Mouse (Mus musculus): Measurements from ENCODE around the gene Gm973. TPM values are rescaled to one million over a fixed set of nuclear protein-coding genes. Genes with fewer than 3 reads are reported as not detected.

Gm973 gene
- polyA plus RNA-seq, 1 experiment from 2014 or later = 0.42 TPM

- ATAC-seq (replicated peaks; ENCODE audit: low FRiP score, low TSS enrichment, low read depth) = no peak
- WGBS = 77% methylated on average over 8 of the region's 8 CpGs
- no peak overlapping the region for H3K4me3 ChIP-seq (ENCODE audit: low read depth, low read length)
Measured at GRCm38 (mm10) chr1:59543911-59544310, 27.8 kb downstream of the Gm973 start.

GRCm38 (mm10) chr1:59548486-59548885, 32.4 kb downstream of the Gm973 start:
- Histone ChIP-seq H3K9me3 (ENCODE audit: control insufficient read depth, low read length) (no peaks in the 10 kb centered on the region), H3K4me1 (replicated peaks; ENCODE audit: control insufficient read depth, insufficient read depth, low read length) (peaks cover 10% of the 10 kb centered on the region; the same call in 1 of the 2 replicates), H3K4me3 (ENCODE audit: low read depth, low read length) (no peak overlapping the region), H3K9ac (ENCODE audit: low read length) (no peak overlapping the region), H3K4me2 (ENCODE audit: low read length) (no peak overlapping the region), H3K36me3 (ENCODE audit: control insufficient read depth, insufficient read depth, low read length) (no peaks in the 10 kb centered on the region), H3K27ac (ENCODE audit: low read depth) (no peak overlapping the region), H3K27me3 (replicated peaks; ENCODE audit: control insufficient read depth, insufficient read depth, low read length) (no peaks in the 10 kb centered on the region)
- WGBS = 88% methylated on average over 5 of the region's 5 CpGs
- ATAC-seq (replicated peaks; ENCODE audit: low FRiP score, low TSS enrichment, low read depth) = no peak
- DNase-seq (ENCODE audit: low spot score) = no peak

More at GRCm38 (mm10) chr1:59543911-59544310, 27.8 kb downstream of the Gm973 start:
- Histone ChIP-seq H3K4me2 (ENCODE audit: low read length) (no peak overlapping the region), H3K4me1 (replicated peaks; ENCODE audit: control insufficient read depth, insufficient read depth, low read length) (no peaks in the 10 kb centered on the region; the same call in 1 of the 2 replicates), H3K9ac (ENCODE audit: low read length) (no peak overlapping the region), H3K27me3 (replicated peaks; ENCODE audit: control insufficient read depth, insufficient read depth, low read length) (no peaks in the 10 kb centered on the region), H3K36me3 (ENCODE audit: control insufficient read depth, insufficient read depth, low read length) (no peaks in the 10 kb centered on the region), H3K27ac (ENCODE audit: low read depth) (no peak overlapping the region), H3K9me3 (ENCODE audit: control insufficient read depth, low read length) (no peaks in the 10 kb centered on the region)
- no peak for DNase-seq (ENCODE audit: low spot score)

- no peak overlapping the region for H3K27ac ChIP-seq (ENCODE audit: low read depth)
- no peaks in the 10 kb centered on the region for H3K36me3 ChIP-seq (ENCODE audit: control insufficient read depth, insufficient read depth, low read length)
- H3K4me2 ChIP-seq (ENCODE audit: low read length) = no peak overlapping the region
- no peak overlapping the region for H3K9ac ChIP-seq (ENCODE audit: low read length)
- ATAC-seq (replicated peaks; ENCODE audit: low FRiP score, low TSS enrichment, low read depth) (no peak), DNase-seq (ENCODE audit: low spot score) (no peak)
- WGBS = 71% methylated on average over 7 of the region's 7 CpGs
- peaks cover 10% of the 10 kb centered on the region; the same call in 1 of the 2 replicates for H3K4me1 ChIP-seq (replicated peaks; ENCODE audit: control insufficient read depth, insufficient read depth, low read length)
- H3K27me3 ChIP-seq (replicated peaks; ENCODE audit: control insufficient read depth, insufficient read depth, low read length) = no peaks in the 10 kb centered on the region
- H3K4me3 ChIP-seq (ENCODE audit: low read depth, low read length) = no peak overlapping the region
- no peaks in the 10 kb centered on the region for H3K9me3 ChIP-seq (ENCODE audit: control insufficient read depth, low read length)
Measured at GRCm38 (mm10) chr1:59549036-59549675, 33.1 kb downstream of the Gm973 start.

- no peaks in the 10 kb centered on the region for H3K27me3 ChIP-seq (replicated peaks; ENCODE audit: control insufficient read depth, insufficient read depth, low read length)
- no peaks in the 10 kb centered on the region for H3K9me3 ChIP-seq (ENCODE audit: control insufficient read depth, low read length)
- 42% methylated on average over 6 of the region's 6 CpGs for WGBS
- no peak overlapping the region for H3K9ac ChIP-seq (ENCODE audit: low read length)
- no peaks in the 10 kb centered on the region for H3K36me3 ChIP-seq (ENCODE audit: control insufficient read depth, insufficient read depth, low read length)
- peaks cover 10% of the 10 kb centered on the region; the same call in 1 of the 2 replicates for H3K4me1 ChIP-seq (replicated peaks; ENCODE audit: control insufficient read depth, insufficient read depth, low read length)
- ATAC-seq (replicated peaks; ENCODE audit: low FRiP score, low TSS enrichment, low read depth) = no peak; the same call in 1 of the 2 replicates
- H3K4me3 ChIP-seq (ENCODE audit: low read depth, low read length) = no peak overlapping the region
- H3K27ac ChIP-seq (ENCODE audit: low read depth) = 0 out of 2 replicates have a peak overlapping the region, but pooled peaks have one; percentile 16
- DNase-seq (ENCODE audit: low spot score) = no peak
- H3K4me2 ChIP-seq (ENCODE audit: low read length) = no peak overlapping the region
Measured at GRCm38 (mm10) chr1:59550227-59550626, 34.2 kb downstream of the Gm973 start.

- no peak overlapping the region for H3K4me2 ChIP-seq (ENCODE audit: low read length)
- H3K36me3 ChIP-seq (ENCODE audit: control insufficient read depth, insufficient read depth, low read length) = no peaks in the 10 kb centered on the region
- DNase-seq (ENCODE audit: low spot score) = no peak
- H3K4me1 ChIP-seq (replicated peaks; ENCODE audit: control insufficient read depth, insufficient read depth, low read length) = peaks cover 10% of the 10 kb centered on the region; the same call in 1 of the 2 replicates
- no peaks in the 10 kb centered on the region for H3K27me3 ChIP-seq (replicated peaks; ENCODE audit: control insufficient read depth, insufficient read depth, low read length)
- H3K9me3 ChIP-seq (ENCODE audit: control insufficient read depth, low read length) = no peaks in the 10 kb centered on the region
- no peak overlapping the region for H3K4me3 ChIP-seq (ENCODE audit: low read depth, low read length)
- 62% methylated on average over 11 of the region's 11 CpGs for WGBS
- no peak for ATAC-seq (replicated peaks; ENCODE audit: low FRiP score, low TSS enrichment, low read depth)
- no peak overlapping the region for H3K9ac ChIP-seq (ENCODE audit: low read length)
- no peak overlapping the region for H3K27ac ChIP-seq (ENCODE audit: low read depth)
Measured at GRCm38 (mm10) chr1:59550996-59551395, 34.9 kb downstream of the Gm973 start.

- no peaks in the 10 kb centered on the region for H3K9me3 ChIP-seq (ENCODE audit: control insufficient read depth, low read length)
- no peaks in the 10 kb centered on the region for H3K27me3 ChIP-seq (replicated peaks; ENCODE audit: control insufficient read depth, insufficient read depth, low read length)
- ATAC-seq (replicated peaks; ENCODE audit: low FRiP score, low TSS enrichment, low read depth) (no peak), DNase-seq (ENCODE audit: low spot score) (no peak)
- H3K4me1 ChIP-seq (replicated peaks; ENCODE audit: control insufficient read depth, insufficient read depth, low read length) = peaks cover 10% of the 10 kb centered on the region; the same call in 1 of the 2 replicates
- H3K36me3 ChIP-seq (ENCODE audit: control insufficient read depth, insufficient read depth, low read length) = no peaks in the 10 kb centered on the region
- H3K4me2 ChIP-seq (ENCODE audit: low read length) = no peak overlapping the region
- no peak overlapping the region for H3K9ac ChIP-seq (ENCODE audit: low read length)
- H3K4me3 ChIP-seq (ENCODE audit: low read depth, low read length) = no peak overlapping the region
- 40% methylated on average over 5 of the region's 5 CpGs for WGBS
- H3K27ac ChIP-seq (ENCODE audit: low read depth) = no peak overlapping the region
Measured at GRCm38 (mm10) chr1:59553708-59554107, 37.6 kb downstream of the Gm973 start.

GRCm38 (mm10) chr1:59563581-59563980, 47.5 kb downstream of the Gm973 start:
- ATAC-seq (replicated peaks; ENCODE audit: low FRiP score, low TSS enrichment, low read depth) (no peak), DNase-seq (ENCODE audit: low spot score) (no peak)
- H3K9me3 ChIP-seq (ENCODE audit: control insufficient read depth, low read length) = peaks cover 3% of the 10 kb centered on the region; the same call in 1 of the 2 replicates
- H3K27ac ChIP-seq (ENCODE audit: low read depth) = no peak overlapping the region
- H3K4me2 ChIP-seq (ENCODE audit: low read length) = no peak overlapping the region
- H3K4me3 ChIP-seq (ENCODE audit: low read depth, low read length) = no peak overlapping the region
- 39% methylated on average over 2 of the region's 2 CpGs for WGBS
- no peak overlapping the region for H3K9ac ChIP-seq (ENCODE audit: low read length)
- no peaks in the 10 kb centered on the region for H3K36me3 ChIP-seq (ENCODE audit: control insufficient read depth, insufficient read depth, low read length)
- H3K4me1 ChIP-seq (replicated peaks; ENCODE audit: control insufficient read depth, insufficient read depth, low read length) = no peaks in the 10 kb centered on the region
- H3K27me3 ChIP-seq (replicated peaks; ENCODE audit: control insufficient read depth, insufficient read depth, low read length) = no peaks in the 10 kb centered on the region

GRCm38 (mm10) chr1:59565804-59566203, 49.7 kb downstream of the Gm973 start:
- Histone ChIP-seq H3K4me2 (ENCODE audit: low read length) (no peak overlapping the region), H3K4me3 (ENCODE audit: low read depth, low read length) (no peak overlapping the region), H3K9me3 (ENCODE audit: control insufficient read depth, low read length) (peaks cover 3% of the 10 kb centered on the region; the same call in 1 of the 2 replicates), H3K27ac (ENCODE audit: low read depth) (no peak overlapping the region), H3K36me3 (ENCODE audit: control insufficient read depth, insufficient read depth, low read length) (no peaks in the 10 kb centered on the region), H3K27me3 (replicated peaks; ENCODE audit: control insufficient read depth, insufficient read depth, low read length) (no peaks in the 10 kb centered on the region), H3K4me1 (replicated peaks; ENCODE audit: control insufficient read depth, insufficient read depth, low read length) (no peaks in the 10 kb centered on the region), H3K9ac (ENCODE audit: low read length) (no peak overlapping the region)
- ATAC-seq (replicated peaks; ENCODE audit: low FRiP score, low TSS enrichment, low read depth) (no peak), DNase-seq (ENCODE audit: low spot score) (no peak)
- WGBS = 76% methylated on average over 5 of the region's 5 CpGs

GRCm38 (mm10) chr1:59566281-59566680, 50.2 kb downstream of the Gm973 start:
- no peaks in the 10 kb centered on the region for H3K4me1 ChIP-seq (replicated peaks; ENCODE audit: control insufficient read depth, insufficient read depth, low read length)
- no peak overlapping the region for H3K4me3 ChIP-seq (ENCODE audit: low read depth, low read length)
- H3K4me2 ChIP-seq (ENCODE audit: low read length) = no peak overlapping the region
- ATAC-seq (replicated peaks; ENCODE audit: low FRiP score, low TSS enrichment, low read depth) (no peak), DNase-seq (ENCODE audit: low spot score) (no peak)
- peaks cover 3% of the 10 kb centered on the region; the same call in 1 of the 2 replicates for H3K9me3 ChIP-seq (ENCODE audit: control insufficient read depth, low read length)
- H3K36me3 ChIP-seq (ENCODE audit: control insufficient read depth, insufficient read depth, low read length) = no peaks in the 10 kb centered on the region
- WGBS = 86% methylated on average over 7 of the region's 7 CpGs
- no peaks in the 10 kb centered on the region for H3K27me3 ChIP-seq (replicated peaks; ENCODE audit: control insufficient read depth, insufficient read depth, low read length)
- no peak overlapping the region for H3K9ac ChIP-seq (ENCODE audit: low read length)
- H3K27ac ChIP-seq (ENCODE audit: low read depth) = no peak overlapping the region

Data from intestine, embryonic 14.5 days (tissue).